Mouse (Mus musculus) adrenal gland, adult (tissue): Measurements from ENCODE around the gene Ntm.

Experiments
- DNase-seq, 2 experiments: peaks; one replicate each; pipeline ENCODE4 v3.0.0; 2022 to 2023; ENCODE audit warnings: low spot score in 1 of 2; ENCODE audit not compliant: inconsistent age in 2 of 2

Gene Ntm

DNA sequence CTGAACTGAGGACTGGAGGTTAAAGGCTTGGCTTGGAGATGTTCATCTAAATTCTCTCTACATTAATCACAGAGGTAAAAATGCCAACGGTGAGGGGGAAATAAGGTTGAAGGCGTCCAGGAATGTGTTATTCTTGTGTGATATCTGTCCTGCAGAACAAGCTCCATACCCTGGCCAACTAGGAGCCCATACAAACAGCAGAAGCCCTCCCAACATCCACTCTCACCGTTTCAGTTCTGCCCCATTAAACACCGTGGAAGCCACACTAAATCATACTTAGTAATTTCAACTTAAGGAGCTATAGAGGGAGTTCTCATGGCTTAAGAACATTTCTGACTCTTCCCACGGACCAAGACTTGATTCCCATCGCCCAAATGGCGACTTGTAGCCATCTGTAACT, 620.6 kb downstream of the Ntm start:
- DNase-seq: no peak

GRCm38 (mm10) chr9:29341292-29341691, 621.6 kb downstream of the Ntm start:
- no peak for DNase-seq

GRCm38 (mm10) chr9:29335671-29336070, 627.3 kb downstream of the Ntm start:
- DNase-seq: no peak

- no peak for DNase-seq
These were observed 630.4 kb downstream of the Ntm start for GRCm38 (mm10) chr9:29332296-29333090.

DNA sequence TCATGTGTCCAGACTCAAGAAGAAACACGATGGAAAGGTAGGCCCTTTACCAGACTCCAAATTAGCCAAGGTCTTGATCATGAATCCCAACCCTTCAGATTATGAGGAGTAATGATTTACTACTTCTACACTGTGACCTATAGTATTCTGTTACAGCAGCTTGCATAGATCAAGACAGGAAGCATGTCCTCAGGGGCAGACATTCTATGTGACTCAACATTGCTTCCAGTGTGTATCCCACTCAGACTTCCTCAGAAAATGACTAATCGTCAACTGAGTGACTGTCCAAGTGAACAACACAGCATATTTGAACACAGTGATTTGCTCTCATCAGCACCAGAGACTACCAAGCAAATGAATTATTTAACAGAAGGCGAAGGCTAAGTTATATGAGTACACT, 632.5 kb downstream of the Ntm start:
- DNase-seq: no peak

DNA sequence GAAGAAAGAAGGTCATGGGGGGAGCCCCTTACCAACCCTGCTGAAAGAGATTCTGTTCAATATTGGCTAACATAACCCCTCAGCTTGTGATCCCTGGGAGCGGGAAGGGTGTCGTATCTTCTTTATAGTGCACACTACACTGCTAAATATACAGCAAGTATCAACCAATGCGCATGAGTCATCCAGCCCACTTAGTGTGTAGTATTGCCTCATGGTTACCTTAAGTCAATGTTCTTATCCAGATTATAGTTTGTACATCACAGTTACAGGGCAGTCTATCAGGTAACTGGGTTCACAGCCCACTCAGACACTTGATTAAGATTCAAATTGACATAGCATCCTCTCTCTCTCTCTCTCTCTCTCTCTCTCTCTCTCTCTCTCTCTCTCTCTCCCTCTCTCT, 636.7 kb downstream of the Ntm start:
- DNase-seq: no peak

- no peak for DNase-seq
These were observed 637.8 kb downstream of the Ntm start for GRCm38 (mm10) chr9:29325137-29325536.

DNA sequence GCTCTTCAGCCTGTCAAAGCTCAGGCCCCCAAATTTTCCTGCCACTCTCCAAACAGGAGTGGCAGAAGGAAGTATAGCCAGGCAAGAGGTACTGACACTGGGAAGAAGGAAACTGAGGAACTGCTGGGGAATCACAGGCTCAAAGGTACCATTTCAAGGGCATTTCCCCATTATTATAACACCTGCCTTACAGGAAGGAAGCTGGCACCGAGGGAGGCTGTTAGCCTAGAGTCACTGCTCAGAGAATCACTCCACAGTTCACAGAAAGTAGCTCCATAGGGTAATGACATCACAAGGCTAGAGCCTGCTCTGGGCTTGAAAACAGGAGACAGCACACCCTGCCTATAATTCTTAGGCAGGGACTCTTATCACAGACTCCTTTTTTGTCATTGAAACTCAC, 643.7 kb downstream of the Ntm start:
- no peak for DNase-seq

DNA sequence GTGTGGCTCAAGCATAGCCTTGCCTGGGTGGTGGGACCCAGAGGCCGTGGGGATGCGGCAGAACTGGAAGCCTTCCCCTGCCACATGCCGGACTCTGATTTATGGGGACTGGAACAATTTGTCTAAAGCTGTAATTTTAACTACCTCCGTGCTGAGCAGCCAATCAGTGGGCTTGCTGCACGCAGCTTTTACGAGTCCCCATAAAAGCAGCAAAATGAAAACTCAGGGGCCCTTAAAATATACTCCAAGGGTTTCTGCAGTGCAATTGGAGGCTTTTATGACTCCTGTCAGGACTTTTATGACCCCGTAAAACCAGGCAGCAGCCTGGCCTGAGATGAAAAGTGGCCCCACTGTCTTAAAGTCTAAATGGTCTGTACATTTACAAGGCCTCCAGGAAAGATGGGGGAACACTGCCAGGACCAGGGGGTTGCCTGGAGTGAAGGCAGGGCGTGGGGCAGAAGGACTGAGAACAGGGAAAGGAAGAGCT, 644.2 kb downstream of the Ntm start:
- DNase-seq: no peak

DNA sequence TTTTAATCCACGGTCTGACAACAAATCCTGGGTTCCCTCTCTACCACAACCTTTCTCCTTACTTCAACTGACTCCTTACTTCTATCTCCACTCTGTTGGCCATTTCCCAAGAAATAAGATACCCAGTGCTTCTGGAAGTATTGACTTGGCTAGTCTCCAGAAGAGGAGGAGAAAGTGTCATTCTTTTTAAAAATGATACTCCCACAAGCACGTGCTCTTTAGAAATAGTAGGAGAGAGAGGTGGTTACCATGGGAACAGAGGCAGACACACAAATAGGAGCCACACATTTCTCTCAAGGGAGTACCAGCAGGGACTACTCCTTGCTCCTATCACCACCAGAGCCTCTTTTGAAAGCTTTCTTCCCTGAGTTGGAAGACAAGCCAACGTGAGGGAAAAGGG, 645.3 kb downstream of the Ntm start:
- DNase-seq: peak in 1 of 2 experiments; percentile 42

GRCm38 (mm10) chr9:29315842-29316241, 647.1 kb downstream of the Ntm start:
- DNase-seq: no peak

DNA sequence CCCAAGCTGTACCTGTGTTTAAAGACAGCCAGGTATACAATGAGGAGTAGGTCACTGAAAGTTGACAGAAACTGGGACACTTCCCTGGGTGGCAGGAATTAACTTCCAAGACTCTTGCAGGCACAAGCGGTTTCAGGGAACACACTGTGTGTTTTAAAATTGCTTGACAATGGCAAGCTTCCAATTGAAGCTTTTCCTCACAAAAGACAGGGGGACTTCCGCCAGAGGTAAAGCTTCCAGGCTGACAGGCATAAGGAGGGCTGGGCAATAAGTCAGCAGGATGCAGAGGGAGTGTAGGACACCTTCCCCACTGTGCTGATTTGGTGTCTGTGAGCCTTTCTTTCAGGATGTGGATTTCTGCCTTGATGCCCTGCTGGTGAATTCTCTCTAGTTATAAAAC, 656.0 kb downstream of the Ntm start:
- DNase-seq: no peak

DNA sequence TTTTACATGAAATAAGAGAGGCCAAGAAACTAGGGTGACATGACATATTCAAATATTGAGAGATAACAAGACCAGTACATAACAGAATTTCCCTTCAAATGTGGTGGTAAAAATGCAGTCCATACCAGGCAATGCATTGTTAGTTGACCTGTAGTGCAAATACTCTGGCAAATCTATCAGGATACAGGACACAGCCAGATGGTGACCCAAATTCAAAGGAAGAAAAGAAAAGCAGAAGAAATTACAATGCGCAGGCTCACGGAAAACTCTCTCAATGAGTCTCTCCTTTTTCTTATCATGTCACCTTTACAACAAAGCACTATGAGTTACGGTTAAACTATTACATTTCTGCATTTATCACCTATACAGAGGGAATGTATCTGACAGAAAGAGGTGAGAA, 664.6 kb downstream of the Ntm start:
- no peak for DNase-seq

GRCm38 (mm10) chr9:29296752-29297151, 666.2 kb downstream of the Ntm start:
- DNase-seq: no peak

DNA sequence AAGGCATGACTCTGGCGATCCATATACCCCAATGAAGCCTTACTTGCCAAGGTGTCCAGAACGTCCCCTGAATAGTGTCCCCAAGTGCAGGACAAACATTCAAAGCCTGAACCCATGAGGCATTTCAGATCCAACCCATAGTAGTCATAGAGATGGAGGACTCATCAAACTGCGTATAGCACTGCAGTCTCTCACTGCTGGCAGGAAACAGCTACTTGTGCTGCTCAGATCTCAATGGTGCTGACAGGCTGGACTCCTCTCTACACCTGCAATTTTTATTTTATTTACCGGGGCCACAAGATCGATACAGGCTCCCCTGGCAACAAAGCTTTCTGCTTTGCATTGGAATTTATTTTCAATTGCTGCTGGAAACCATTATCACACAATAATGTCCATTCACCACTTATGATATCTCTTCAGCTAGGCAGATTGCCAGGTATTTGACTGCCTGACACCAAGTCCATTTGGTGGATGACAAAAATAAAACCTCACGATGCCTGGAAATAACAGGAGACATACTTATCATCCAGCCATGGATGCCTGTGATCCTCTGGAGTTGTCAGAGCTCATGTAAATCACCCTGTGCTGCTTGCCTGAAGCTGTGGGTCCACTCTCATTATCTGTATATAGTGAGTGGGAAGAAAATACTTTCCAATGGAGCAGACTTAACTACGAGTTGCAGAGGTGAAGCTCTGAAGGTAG, 674.8 kb downstream of the Ntm start:
- no peak for DNase-seq

DNA sequence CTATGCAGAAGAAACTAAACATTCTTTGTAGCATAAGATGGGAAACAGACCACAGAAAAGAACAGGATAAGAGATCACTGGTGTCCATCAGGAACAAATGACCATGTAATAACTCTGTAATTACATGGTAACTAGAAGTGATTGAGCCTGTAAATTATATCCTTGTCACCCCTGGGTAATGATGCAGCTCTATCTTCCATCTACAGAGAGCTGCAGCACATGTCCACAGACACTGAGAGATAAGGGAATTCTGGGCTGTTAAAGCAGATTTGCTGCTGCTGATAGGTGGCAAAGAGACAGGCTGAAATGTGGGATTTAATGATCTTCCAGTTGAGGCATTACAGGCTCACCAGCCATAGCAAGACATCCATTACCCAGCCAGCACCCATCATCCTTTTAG, 677.8 kb downstream of the Ntm start:
- DNase-seq: no peak

GRCm38 (mm10) chr9:29272861-29273260, 690.1 kb downstream of the Ntm start:
- DNase-seq: no peak

GRCm38 (mm10) chr9:29269988-29270387, 693.0 kb downstream of the Ntm start:
- no peak for DNase-seq

DNA sequence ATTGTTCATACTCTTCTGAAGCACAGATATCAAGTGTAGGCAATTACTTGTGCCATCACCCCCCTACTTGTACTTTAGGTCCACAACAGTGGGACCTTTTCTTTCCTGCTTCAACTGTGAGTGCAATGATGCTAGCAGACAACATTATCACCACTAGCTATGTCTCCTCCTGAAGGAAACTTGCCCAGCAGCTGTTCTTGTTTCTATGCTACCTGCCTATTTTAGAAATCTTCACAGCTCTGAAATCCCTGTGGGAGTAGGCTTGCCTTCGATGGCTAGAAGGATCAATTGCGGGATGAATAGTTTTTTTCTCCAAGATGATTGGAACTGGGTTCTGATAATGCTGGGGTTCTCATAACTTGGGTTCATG, 693.7 kb downstream of the Ntm start:
- DNase-seq: no peak

DNA sequence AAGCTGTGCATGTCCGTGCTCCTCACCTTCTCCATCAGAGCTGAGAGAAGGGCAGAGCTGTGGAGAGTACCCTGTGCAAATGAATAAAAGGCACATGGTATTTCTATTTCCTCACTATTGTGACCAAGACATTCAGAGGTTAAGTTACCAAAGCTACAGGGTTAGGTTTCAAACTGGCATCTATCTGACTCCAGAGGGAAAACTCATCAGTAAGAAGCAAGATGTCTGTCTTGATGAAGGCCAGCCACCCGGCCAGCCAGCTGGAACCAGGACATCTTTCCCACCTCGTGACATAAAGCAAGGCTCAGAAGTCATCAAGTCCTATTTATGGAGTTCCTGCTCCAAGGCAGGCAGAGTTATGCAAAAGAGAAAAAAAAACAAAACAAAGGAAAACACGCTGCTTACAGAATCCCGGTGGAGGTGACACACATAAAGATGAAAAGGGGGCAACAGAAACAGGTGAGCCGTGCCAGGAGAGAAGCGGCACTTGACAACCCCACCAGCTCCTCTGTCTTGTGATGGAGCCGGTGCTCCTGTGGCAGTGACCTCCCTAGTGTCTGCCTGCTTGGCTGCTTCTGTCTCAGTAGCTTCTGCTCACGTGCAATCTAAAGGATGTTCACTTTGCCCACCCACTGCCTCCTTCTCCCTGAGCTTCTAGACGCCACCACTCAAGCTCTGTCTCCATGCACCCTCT, 694.2 kb downstream of the Ntm start:
- no peak for DNase-seq

- no peak for DNase-seq
These were observed 695.3 kb downstream of the Ntm start for GRCm38 (mm10) chr9:29267663-29268062.

GRCm38 (mm10) chr9:29265177-29265576, 697.8 kb downstream of the Ntm start:
- no peak for DNase-seq
